Comparison of ENCODE assay signal across 8 mouse cellular contexts in the genomic region with DNA sequence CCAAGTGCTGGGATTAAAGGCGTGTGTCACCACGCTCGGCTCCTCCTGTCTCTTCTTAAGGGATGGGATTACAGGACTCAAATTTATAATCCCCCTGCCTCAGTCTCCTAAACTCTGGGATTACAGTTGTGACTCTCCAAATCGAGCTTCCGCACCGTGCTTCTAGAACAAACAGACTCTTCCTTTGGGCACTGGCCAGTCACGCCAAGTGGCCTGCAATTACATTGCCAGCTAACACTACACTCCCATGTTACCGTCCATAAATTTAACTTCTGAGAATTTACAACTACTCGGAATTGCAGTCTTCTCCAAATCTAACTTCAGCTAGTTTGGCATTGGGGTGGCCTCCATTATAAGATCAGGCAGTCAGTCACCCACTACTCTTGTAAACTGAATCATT. TPM values are rescaled to one million over a fixed set of nuclear protein-coding genes. Genes with fewer than 3 reads are reported as not detected.
A peak's percentile ranks its signal among the peaks of the same experiment; 100 is the strongest.
DNase-seq lines count a peak whose midpoint lies in the region; ATAC-seq lines count a peak whose summit lies in the region.

No protein-coding gene starts in this region.

- H3K27me3 ChIP-seq in kidney, embryonic 14.5 days (ENCODE audit: control insufficient read depth, insufficient read depth, low read length) = no peaks in the 10 kb centered on the region
- no peaks in the 10 kb centered on the region for H3K27me3 ChIP-seq in embryonic facial prominence, embryonic 11.5 days (ENCODE audit: control insufficient read depth, insufficient read depth, low read length)
- no peaks in the 10 kb centered on the region for H3K27me3 ChIP-seq in intestine, embryonic 14.5 days (replicated peaks; ENCODE audit: control insufficient read depth, insufficient read depth, low read length)
- no peaks in the 10 kb centered on the region for H3K27me3 ChIP-seq in midbrain, embryonic 15.5 days (replicated peaks)

- no peaks in the 10 kb centered on the region for H3K36me3 ChIP-seq in kidney, embryonic 14.5 days (ENCODE audit: control insufficient read depth, insufficient read depth, low read length)
- H3K36me3 ChIP-seq in embryonic facial prominence, embryonic 11.5 days (replicated peaks; ENCODE audit: control insufficient read depth, insufficient read depth, low read depth, low read length) = peaks cover 3% of the 10 kb centered on the region; the same call in 1 of the 2 replicates
- no peaks in the 10 kb centered on the region for H3K36me3 ChIP-seq in intestine, embryonic 14.5 days (ENCODE audit: control insufficient read depth, insufficient read depth, low read length)
- no peaks in the 10 kb centered on the region for H3K36me3 ChIP-seq in midbrain, embryonic 15.5 days (replicated peaks)

- no peak for ATAC-seq in kidney, embryonic 14.5 days (ENCODE audit: low FRiP score, low TSS enrichment)
- ATAC-seq in embryonic facial prominence, embryonic 11.5 days (replicated peaks; ENCODE audit: insufficient number of reproducible peaks, low FRiP score, low TSS enrichment, low read depth) = no peak
- ATAC-seq in intestine, embryonic 14.5 days (replicated peaks; ENCODE audit: low FRiP score, low TSS enrichment, low read depth) = no peak
- peak; percentile 12 for ATAC-seq in midbrain, embryonic 15.5 days (replicated peaks)

- no peak for DNase-seq in kidney, adult 11 months
- no peak for DNase-seq in embryonic facial prominence, embryonic 11.5 days (ENCODE audit: low spot score)
- no peak for DNase-seq in intestine, embryonic 14.5 days (ENCODE audit: low spot score)
- no peak for DNase-seq in spleen, postnatal 36 days (ENCODE audit: low spot score in 2 of 2)
- no peak for DNase-seq in gastrocnemius, postnatal 10 days
- no peak for DNase-seq in right cerebral cortex, adult 18-20 months

- peaks cover 9% of the 10 kb centered on the region for H3K4me1 ChIP-seq in kidney, embryonic 14.5 days (ENCODE audit: control insufficient read depth, insufficient read depth, low read length)
- H3K4me1 ChIP-seq in embryonic facial prominence, embryonic 11.5 days (ENCODE audit: control insufficient read depth, insufficient read depth, low read length) = peaks cover 6% of the 10 kb centered on the region
- peaks cover 15% of the 10 kb centered on the region for H3K4me1 ChIP-seq in intestine, embryonic 14.5 days (replicated peaks; ENCODE audit: control insufficient read depth, insufficient read depth, low read length)
- H3K4me1 ChIP-seq in midbrain, embryonic 15.5 days = peaks cover 23% of the 10 kb centered on the region

- WGBS in kidney, embryonic 14.5 days = 66% methylated on average over 9 of the region's 9 CpGs
- WGBS in embryonic facial prominence, embryonic 11.5 days = 87% methylated on average over 9 of the region's 9 CpGs
- WGBS in intestine, embryonic 14.5 days = 81% methylated on average over 9 of the region's 9 CpGs
- WGBS in midbrain, embryonic 15.5 days = 84% methylated on average over 9 of the region's 9 CpGs

- no peak overlapping the region for H3K27ac ChIP-seq in kidney, embryonic 14.5 days (ENCODE audit: low read depth, low read length)
- H3K27ac ChIP-seq in embryonic facial prominence, embryonic 11.5 days (replicated peaks; ENCODE audit: low read depth, low read length) = no peak overlapping the region
- H3K27ac ChIP-seq in intestine, embryonic 14.5 days (ENCODE audit: low read depth) = peak overlapping the region; percentile 99; the same call in 1 of the 2 replicates
- 0 out of 2 replicates have a peak overlapping the region, but pooled peaks have one; percentile 99 for H3K27ac ChIP-seq in midbrain, embryonic 15.5 days

- peak overlapping the region; percentile 85; the same call in 1 of the 2 replicates for H3K9ac ChIP-seq in kidney, embryonic 14.5 days (ENCODE audit: low read depth, low read length)
- H3K9ac ChIP-seq in embryonic facial prominence, embryonic 11.5 days (replicated peaks; ENCODE audit: low read length) = no peak overlapping the region
- H3K9ac ChIP-seq in intestine, embryonic 14.5 days (ENCODE audit: low read length) = no peak overlapping the region
- no peak overlapping the region for H3K9ac ChIP-seq in midbrain, embryonic 15.5 days

- H3K4me3 ChIP-seq in kidney, embryonic 14.5 days (ENCODE audit: low read length) = peak overlapping the region; percentile 62
- peak overlapping the region; percentile 58; the same call in 1 of the 2 replicates for H3K4me3 ChIP-seq in embryonic facial prominence, embryonic 11.5 days (ENCODE audit: low read depth, low read length)
- peak overlapping the region; percentile 80 for H3K4me3 ChIP-seq in intestine, embryonic 14.5 days (ENCODE audit: low read depth, low read length)
- peak overlapping the region; percentile 64 for H3K4me3 ChIP-seq in midbrain, embryonic 15.5 days

- H3K4me2 ChIP-seq in kidney, embryonic 14.5 days (replicated peaks; ENCODE audit: low read depth, low read length) = peak overlapping the region; percentile 61
- peak overlapping the region; percentile 8; the same call in 1 of the 2 replicates for H3K4me2 ChIP-seq in embryonic facial prominence, embryonic 11.5 days (ENCODE audit: low read depth, low read length)
- H3K4me2 ChIP-seq in intestine, embryonic 14.5 days (ENCODE audit: low read length) = peak overlapping the region; percentile 88
- H3K4me2 ChIP-seq in midbrain, embryonic 15.5 days = peak overlapping the region; percentile 78

- H3K9me3 ChIP-seq in kidney, embryonic 14.5 days (ENCODE audit: control insufficient read depth, low read length) = no peaks in the 10 kb centered on the region
- no peaks in the 10 kb centered on the region for H3K9me3 ChIP-seq in embryonic facial prominence, embryonic 11.5 days (replicated peaks; ENCODE audit: control insufficient read depth, low read length)
- H3K9me3 ChIP-seq in intestine, embryonic 14.5 days (ENCODE audit: control insufficient read depth, low read length) = no peaks in the 10 kb centered on the region
- no peaks in the 10 kb centered on the region for H3K9me3 ChIP-seq in midbrain, embryonic 15.5 days

RNA-seq across cellular contexts. Expression of gene Tab1, which starts 0.5 kb away (rescaled TPM):
- 25.3 and 35.2 TPM in 2 replicates for polyA plus RNA-seq in kidney, embryonic 14.5 days (2014; fragmentation: Nextera tagmentation; extraction: Ambion mirVana)
- polyA plus RNA-seq in embryonic facial prominence, embryonic 11.5 days (2014; fragmentation: Nextera tagmentation; extraction: Ambion mirVana) = 26.8 and 26.9 TPM in 2 replicates
- 36.1 and 37.5 TPM in 2 replicates for polyA plus RNA-seq in intestine, embryonic 14.5 days (2014; fragmentation: Nextera tagmentation; extraction: Ambion mirVana)
- polyA plus RNA-seq in midbrain, embryonic 15.5 days (2015; fragmentation: Nextera tagmentation; extraction: Ambion mirVana) = 42.5 and 43.5 TPM in 2 replicates
- total RNA-seq in gastrocnemius, postnatal 10 days (2021) = 10 to 100 TPM; 17.1 to 20.6 TPM

RNA-seq across cellular contexts. Expression of gene Rpl3, which starts 40.8 kb away (rescaled TPM):
- 1,350 and 1,409 TPM in 2 replicates for polyA plus RNA-seq in kidney, embryonic 14.5 days (2014; fragmentation: Nextera tagmentation; extraction: Ambion mirVana)
- polyA plus RNA-seq in embryonic facial prominence, embryonic 11.5 days (2014; fragmentation: Nextera tagmentation; extraction: Ambion mirVana) = 1,289 and 1,347 TPM in 2 replicates
- polyA plus RNA-seq in intestine, embryonic 14.5 days (2014; fragmentation: Nextera tagmentation; extraction: Ambion mirVana) = 1,482 and 1,532 TPM in 2 replicates
- polyA plus RNA-seq in midbrain, embryonic 15.5 days (2015; fragmentation: Nextera tagmentation; extraction: Ambion mirVana) = 522 and 525 TPM in 2 replicates
- 100 to 1,000 TPM; 224 to 271 TPM for total RNA-seq in gastrocnemius, postnatal 10 days (2021)

RNA-seq across cellular contexts. Expression of gene Mgat3, which starts 41.1 kb away (rescaled TPM):
- polyA plus RNA-seq in kidney, embryonic 14.5 days (2014; fragmentation: Nextera tagmentation; extraction: Ambion mirVana) = 3.6 and 6.1 TPM in 2 replicates
- 9.9 and 10.5 TPM in 2 replicates for polyA plus RNA-seq in embryonic facial prominence, embryonic 11.5 days (2014; fragmentation: Nextera tagmentation; extraction: Ambion mirVana)
- 10.5 and 11.1 TPM in 2 replicates for polyA plus RNA-seq in intestine, embryonic 14.5 days (2014; fragmentation: Nextera tagmentation; extraction: Ambion mirVana)
- 15.5 and 16.3 TPM in 2 replicates for polyA plus RNA-seq in midbrain, embryonic 15.5 days (2015; fragmentation: Nextera tagmentation; extraction: Ambion mirVana)
- total RNA-seq in gastrocnemius, postnatal 10 days (2021) = 1 to 10 TPM; 2.8 to 3.1 TPM

RNA-seq across cellular contexts. Expression of gene Syngr1, which starts 41.3 kb away (rescaled TPM):
- polyA plus RNA-seq in kidney, embryonic 14.5 days (2014; fragmentation: Nextera tagmentation; extraction: Ambion mirVana) = 9.5 and 11.9 TPM in 2 replicates
- 6.4 and 8.3 TPM in 2 replicates for polyA plus RNA-seq in embryonic facial prominence, embryonic 11.5 days (2014; fragmentation: Nextera tagmentation; extraction: Ambion mirVana)
- polyA plus RNA-seq in intestine, embryonic 14.5 days (2014; fragmentation: Nextera tagmentation; extraction: Ambion mirVana) = 20.7 and 24.3 TPM in 2 replicates
- 61.4 and 62.1 TPM in 2 replicates for polyA plus RNA-seq in midbrain, embryonic 15.5 days (2015; fragmentation: Nextera tagmentation; extraction: Ambion mirVana)
- 10 to 100 TPM; 16.1 to 17.0 TPM for total RNA-seq in gastrocnemius, postnatal 10 days (2021)

Comparison
In these comparisons a context has a peak if more than half of its experiments do, and no peak if none do; other contexts are left out.
1. H3K27ac ChIP-seq: peak in intestine, embryonic 14.5 days (single experiment) and midbrain, embryonic 15.5 days (single experiment); none in kidney, embryonic 14.5 days (single experiment) and embryonic facial prominence, embryonic 11.5 days (single experiment).
2. H3K4me2 ChIP-seq: peak in every context shown above with its lines; median percentile 88 in intestine, embryonic 14.5 days; 78 in midbrain, embryonic 15.5 days; 61 in kidney, embryonic 14.5 days; 8 in embryonic facial prominence, embryonic 11.5 days.
3. Peak in every context shown above with its lines, with median percentiles within 50 percentile points of each other: H3K4me3 ChIP-seq.